Mouse (Mus musculus) MEL (cell line): ENCODE measurements around the gene Anxa8. TPM values are rescaled to one million over a fixed set of nuclear protein-coding genes. Genes with fewer than 3 reads are reported as not detected.

Source experiments
- DNase-seq: peaks from one replicate; pipeline ENCODE4 v3.0.0; 2011; ENCODE audit warnings: low read depth, low spot score
- H3K27ac ChIP-seq: 2 replicates; pipeline ENCODE4 v1.5.1; 2012; ENCODE audit warnings: low read depth, mild to moderate bottlenecking, control low read depth, low read length, moderate library complexity; ENCODE audit not compliant: control insufficient read depth
- H3K27me3 ChIP-seq, 2 experiments: fragments of 150-350 bp in 1 of 2; sonication (generic) in 1 of 2; 2 replicates each; pipeline ENCODE4 v1.6.1; 2012; ENCODE audit warnings: low read length in 2 of 2, mild to moderate bottlenecking in 2 of 2, improper control_type of control experiment in 1 of 2, moderate library complexity in 1 of 2; ENCODE audit not compliant: insufficient read depth in 2 of 2, control insufficient read depth in 1 of 2
- H3K36me3 ChIP-seq, 2 experiments: 2 replicates each; pipeline ENCODE4 v1.6.1; 2012 to 2014; ENCODE audit warnings: low read length in 2 of 2, improper control_type of control experiment in 1 of 2, inconsistent platforms in 1 of 2, mild to moderate bottlenecking in 1 of 2; ENCODE audit not compliant: insufficient read depth in 2 of 2, control insufficient read depth in 1 of 2
- H3K4me1 ChIP-seq, 2 experiments: fragments of 150-350 bp in 1 of 2; sonication (generic) in 1 of 2; 2 replicates each; pipeline ENCODE4 v1.6.1; 2012; ENCODE audit warnings: low read length in 2 of 2, improper control_type of control experiment in 1 of 2, mild to moderate bottlenecking in 1 of 2; ENCODE audit not compliant: insufficient read depth in 2 of 2, control insufficient read depth in 1 of 2
- H3K4me3 ChIP-seq, 2 experiments: fragments of 150-350 bp in 1 of 2; sonication (generic) in 1 of 2; 2 replicates each; pipeline ENCODE4 v1.5.1; 2012; ENCODE audit warnings: low read depth in 2 of 2, low read length in 2 of 2, mild to moderate bottlenecking in 2 of 2, moderate library complexity in 2 of 2, control low read depth in 1 of 2, improper control_type of control experiment in 1 of 2; ENCODE audit not compliant: control insufficient read depth in 1 of 2, insufficient read depth in 1 of 2
- H3K79me2 ChIP-seq: 2 replicates; pipeline ENCODE4 v1.6.1; 2012; ENCODE audit warnings: mild to moderate bottlenecking, low read length, moderate library complexity; ENCODE audit not compliant: control insufficient read depth, poor library complexity, insufficient read depth
- H3K9ac ChIP-seq: 2 replicates; pipeline ENCODE4 v1.6.1; 2012; ENCODE audit warnings: low read depth, mild to moderate bottlenecking, control low read depth, low read length, moderate library complexity; ENCODE audit not compliant: control insufficient read depth, poor library complexity, severe bottlenecking
- H3K9me3 ChIP-seq: fragments of 150-350 bp; sonication (generic); replicated peaks from 2 replicates; pipeline ENCODE4 v1.6.1; 2012; ENCODE audit warnings: mild to moderate bottlenecking, low read length, improper control_type of control experiment, moderate library complexity; ENCODE audit not compliant: insufficient read depth
- CHD1 ChIP-seq: IDR thresholded peaks from 2 replicates; pipeline ENCODE4 v1.6.1; 2012; ENCODE audit warnings: low read depth, mild to moderate bottlenecking, inconsistent platforms, low read length, improper control_type of control experiment
- CTCF ChIP-seq, 3 experiments: IDR thresholded peaks in 2 of 3; conservative IDR thresholded peaks in 1 of 3; 2 replicates each; pipeline ENCODE4 v1.5.1; 2011 to 2012; ENCODE audit warnings: low read length in 3 of 3, low read depth in 2 of 3, mild to moderate bottlenecking in 2 of 3, improper control_type of control experiment in 1 of 3, inconsistent platforms in 1 of 3, mixed read lengths in 1 of 3, moderate library complexity in 1 of 3; ENCODE audit not compliant: control insufficient read depth in 1 of 3, insufficient read depth in 1 of 3, poor library complexity in 1 of 3, severe bottlenecking in 1 of 3
- E2F4 ChIP-seq: IDR thresholded peaks from 2 replicates; pipeline ENCODE4 v1.6.1; 2011; ENCODE audit warnings: low read depth, low read length, improper control_type of control experiment, borderline replicate concordance
- ETS1 ChIP-seq: IDR thresholded peaks from 2 replicates; pipeline ENCODE4 v1.6.1; 2012; ENCODE audit warnings: low read depth, mild to moderate bottlenecking, inconsistent platforms, low read length, improper control_type of control experiment, moderate library complexity
- GATA1 ChIP-seq: IDR thresholded peaks from 2 replicates; pipeline ENCODE4 v1.6.1; 2011; ENCODE audit warnings: low read depth, low read length, improper control_type of control experiment
- HCFC1 ChIP-seq: IDR thresholded peaks from 2 replicates; pipeline ENCODE4 v1.6.1; 2012; ENCODE audit warnings: low read depth, mild to moderate bottlenecking, inconsistent platforms, low read length, improper control_type of control experiment, moderate library complexity
- JUND ChIP-seq: IDR thresholded peaks from 2 replicates; pipeline ENCODE4 v1.6.1; 2011; ENCODE audit warnings: low read depth, mild to moderate bottlenecking, improper control_type of control experiment, low read length
- KAT2A ChIP-seq: conservative IDR thresholded peaks from 2 replicates; pipeline ENCODE4 v1.6.1; 2012; ENCODE audit warnings: low read depth, low read length, improper control_type of control experiment, inconsistent platforms
- MAFK ChIP-seq: IDR thresholded peaks from 2 replicates; pipeline ENCODE4 v1.6.1; 2011; ENCODE audit warnings: low read depth, mild to moderate bottlenecking, low read length, improper control_type of control experiment, borderline replicate concordance
- MAX ChIP-seq: IDR thresholded peaks from 2 replicates; pipeline ENCODE4 v1.6.1; 2011; ENCODE audit warnings: low read length, improper control_type of control experiment
- MEF2A ChIP-seq: IDR thresholded peaks from 2 replicates; pipeline ENCODE4 v1.6.1; 2014; ENCODE audit warnings: low read depth, mild to moderate bottlenecking, inconsistent platforms, low read length, improper control_type of control experiment; ENCODE audit not compliant: poor library complexity, insufficient replicate concordance, severe bottlenecking; ENCODE audit errors: extremely low read depth
- MXI1 ChIP-seq: IDR thresholded peaks from 2 replicates; pipeline ENCODE4 v1.6.1; 2011; ENCODE audit warnings: mild to moderate bottlenecking, low read depth, low read length, improper control_type of control experiment
- MYB ChIP-seq: IDR thresholded peaks from 2 replicates; pipeline ENCODE4 v1.6.1; 2011; ENCODE audit warnings: mild to moderate bottlenecking, low read depth, low read length, improper control_type of control experiment
- MYC ChIP-seq: IDR thresholded peaks from 2 replicates; pipeline ENCODE4 v1.6.1; 2011; ENCODE audit warnings: low read depth, mild to moderate bottlenecking, low read length, improper control_type of control experiment, moderate library complexity
- NELFE ChIP-seq: IDR thresholded peaks from 2 replicates; pipeline ENCODE4 v1.6.1; 2011; ENCODE audit warnings: low read depth, low read length, improper control_type of control experiment
- NRF1 ChIP-seq: IDR thresholded peaks from 2 replicates; pipeline ENCODE4 v1.6.1; 2014; ENCODE audit warnings: low read depth, mild to moderate bottlenecking, inconsistent platforms, low read length, improper control_type of control experiment, moderate library complexity; ENCODE audit not compliant: poor library complexity, insufficient read depth, severe bottlenecking
- RAD21 ChIP-seq: IDR thresholded peaks from 2 replicates; pipeline ENCODE4 v1.6.1; 2011; ENCODE audit warnings: mild to moderate bottlenecking, low read depth, low read length, improper control_type of control experiment
- SIN3A ChIP-seq: IDR thresholded peaks from 2 replicates; pipeline ENCODE4 v1.6.1; 2012; ENCODE audit warnings: low read length, improper control_type of control experiment, inconsistent platforms
- SMC3 ChIP-seq: IDR thresholded peaks from 2 replicates; pipeline ENCODE4 v1.6.1; 2011; ENCODE audit warnings: low read depth, low read length, improper control_type of control experiment
- TBP ChIP-seq: IDR thresholded peaks from 2 replicates; pipeline ENCODE4 v1.8.0; 2011; ENCODE audit warnings: low read depth, low read length, improper control_type of control experiment
- TCF12 ChIP-seq: IDR thresholded peaks from 2 replicates; pipeline ENCODE4 v1.6.1; 2014; ENCODE audit warnings: low read depth, mild to moderate bottlenecking, inconsistent platforms, low read length, improper control_type of control experiment, moderate library complexity
- UBTF ChIP-seq: IDR thresholded peaks from 2 replicates; pipeline ENCODE4 v1.6.1; 2012; ENCODE audit warnings: low read depth, mild to moderate bottlenecking, inconsistent platforms, low read length, improper control_type of control experiment, moderate library complexity, borderline replicate concordance; ENCODE audit not compliant: insufficient read depth
- USF1 ChIP-seq: IDR thresholded peaks from 2 replicates; pipeline ENCODE4 v1.6.1; 2014; ENCODE audit warnings: low read depth, mild to moderate bottlenecking, inconsistent platforms, low read length, improper control_type of control experiment, moderate library complexity
- USF2 ChIP-seq, 2 experiments: IDR thresholded peaks; 2 replicates each; pipeline ENCODE4 v1.6.1; 2011 to 2012; ENCODE audit warnings: improper control_type of control experiment in 2 of 2, low read length in 2 of 2, borderline replicate concordance in 1 of 2, inconsistent platforms in 1 of 2, low read depth in 1 of 2, mild to moderate bottlenecking in 1 of 2; ENCODE audit not compliant: insufficient read depth in 1 of 2
- ZC3H11A ChIP-seq: IDR thresholded peaks from 2 replicates; pipeline ENCODE4 v1.6.1; 2012; ENCODE audit warnings: low read depth, mild to moderate bottlenecking, inconsistent platforms, low read length, improper control_type of control experiment
- ZKSCAN1 ChIP-seq: IDR thresholded peaks from 2 replicates; pipeline ENCODE4 v1.6.1; 2012; ENCODE audit warnings: low read depth, mild to moderate bottlenecking, inconsistent platforms, low read length, improper control_type of control experiment, moderate library complexity
- ZMIZ1 ChIP-seq: IDR thresholded peaks from 2 replicates; pipeline ENCODE4 v1.6.1; 2012; ENCODE audit warnings: low read depth, mild to moderate bottlenecking, inconsistent platforms, low read length, improper control_type of control experiment, moderate library complexity
- ZNF384 ChIP-seq: IDR thresholded peaks from 2 replicates; pipeline ENCODE4 v1.6.1; 2012; ENCODE audit warnings: low read depth, mild to moderate bottlenecking, inconsistent platforms, low read length, improper control_type of control experiment
- polyA plus RNA-seq, 2 experiments: library from polyadenylated mRNA; stranded (reverse) in 1 of 2; unstranded in 1 of 2; fragments of >175 nt in 1 of 2; fragments of >200 nt in 1 of 2; gene quantifications; 2 replicates each; pipeline versions ENCODE4 v1.2.1 to v1.2.4; 2012; ENCODE audit warnings: low replicate concordance in 2 of 2, low read depth in 1 of 2; ENCODE audit not compliant: insufficient read length in 2 of 2, insufficient read depth in 1 of 2, missing spikeins in 1 of 2
- total RNA-seq: library from RNA; depleted of rRNA; stranded (reverse); fragments of 300-350 nt; gene quantifications from 2 replicates; pipeline ENCODE4 v1.2.3, GENCODE M21; 2012

Anxa8 gene
- total and polyA plus RNA-seq, 3 experiments: not detected

DNA sequence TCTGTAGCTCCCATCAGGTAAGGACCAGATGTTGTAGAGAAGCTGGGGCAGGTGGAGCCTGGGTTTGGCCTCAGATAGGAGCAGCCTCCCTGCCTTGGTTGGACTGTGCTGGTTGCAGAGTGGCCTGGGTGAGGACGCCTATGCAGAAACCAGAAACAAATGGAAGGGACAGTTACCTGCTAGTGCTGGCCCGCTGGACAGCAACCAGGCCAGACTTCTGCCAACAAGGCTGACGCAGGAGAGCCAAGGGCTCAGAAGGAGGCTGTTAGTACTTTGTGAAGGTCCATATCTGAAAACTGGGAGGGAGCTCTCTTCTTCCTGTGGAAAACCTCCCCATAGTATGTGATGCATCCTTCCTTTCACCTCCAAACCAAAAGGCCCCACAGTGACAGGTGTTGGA, 42.4 kb upstream of the Anxa8 start:
- H3K4me1 ChIP-seq: no peaks in the 10 kb centered on the region
- H3K27ac ChIP-seq: no peak overlapping the region
- TF ChIP-seq TBP: no peak
- TF ChIP-seq CHD1: no peak
- TF ChIP-seq ZNF384: no peak
- no peak for TF ChIP-seq JUND
- no peak for TF ChIP-seq USF2 (IDR thresholded peaks at IDR 0.05; ENCODE audit: borderline replicate concordance in 1 of 2, insufficient read depth in 1 of 2, low read depth in 1 of 2, low read length in 2 of 2)
- TF ChIP-seq HCFC1: no peak
- TF ChIP-seq MYB: no peak
- no peak for TF ChIP-seq UBTF
- no peak for TF ChIP-seq ZC3H11A
- TF ChIP-seq TCF12: no peak
- no peak for TF ChIP-seq KAT2A
- TF ChIP-seq ZKSCAN1: no peak
- H3K9ac ChIP-seq: no peak overlapping the region
- H3K79me2 ChIP-seq: no peaks in the 10 kb centered on the region
- H3K36me3 ChIP-seq: no peaks in the 10 kb centered on the region
- no peaks in the 10 kb centered on the region for H3K9me3 ChIP-seq
- H3K27me3 ChIP-seq: no peaks in the 10 kb centered on the region
- no peak for DNase-seq
- no peak overlapping the region for H3K4me3 ChIP-seq

DNA sequence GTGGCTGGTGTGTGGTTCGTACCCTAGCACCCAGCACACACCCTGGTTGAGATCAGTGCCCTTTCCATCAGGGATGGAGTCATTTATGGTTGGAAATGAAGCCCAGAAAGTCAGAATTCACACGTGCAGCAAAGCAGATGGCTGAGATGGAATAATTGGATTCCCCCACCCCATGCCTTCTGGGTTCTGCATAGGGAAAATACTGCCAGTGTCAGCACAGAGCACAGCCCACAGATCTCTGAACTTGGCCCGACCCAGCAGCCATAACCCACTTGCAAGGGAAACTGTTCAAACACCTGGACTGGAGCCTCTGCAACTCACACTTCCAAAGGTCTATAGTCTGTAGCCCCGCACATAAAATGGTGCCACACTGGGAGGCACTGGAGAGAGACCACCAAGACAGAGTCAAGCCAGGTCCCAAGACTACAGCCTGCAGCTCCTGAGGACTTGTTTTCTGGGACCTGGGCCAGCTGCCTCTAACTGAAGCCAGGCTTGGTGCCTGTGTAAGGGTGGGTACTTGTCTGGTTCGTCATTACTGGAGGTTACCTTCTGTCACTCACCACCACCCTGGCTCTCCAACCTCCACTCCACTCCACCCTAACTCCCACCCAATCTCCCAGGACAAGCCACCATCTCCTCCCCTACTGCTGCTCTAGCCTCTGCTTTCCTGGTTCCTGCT, 35.5 kb upstream of the Anxa8 start:
- Histone ChIP-seq H3K36me3 (no peaks in the 10 kb centered on the region), H3K9ac (no peak overlapping the region), H3K9me3 (no peaks in the 10 kb centered on the region), H3K27ac (no peak overlapping the region), H3K4me1 (no peaks in the 10 kb centered on the region), H3K79me2 (no peaks in the 10 kb centered on the region), H3K4me3 (no peak overlapping the region), H3K27me3 (no peaks in the 10 kb centered on the region)
- TF ChIP-seq RAD21: no peak
- no peak for TF ChIP-seq MAFK
- TF ChIP-seq MYC: no peak
- TF ChIP-seq UBTF: no peak
- TF ChIP-seq SIN3A: no peak
- TF ChIP-seq ZKSCAN1: no peak
- TF ChIP-seq SMC3: no peak
- no peak for TF ChIP-seq E2F4
- TF ChIP-seq NELFE: no peak
- no peak for TF ChIP-seq USF1
- no peak for TF ChIP-seq ZMIZ1
- no peak for TF ChIP-seq USF2 (IDR thresholded peaks at IDR 0.05; ENCODE audit: borderline replicate concordance in 1 of 2, insufficient read depth in 1 of 2, low read depth in 1 of 2, low read length in 2 of 2)
- TF ChIP-seq MEF2A: no peak
- TF ChIP-seq GATA1: no peak
- TF ChIP-seq ZNF384: no peak
- no peak for TF ChIP-seq MAX
- no peak for TF ChIP-seq CTCF (IDR thresholded peaks at IDR 0.05 in 2 of 3, conservative IDR thresholded peaks at IDR 0.05 in 1 of 3; ENCODE audit: control insufficient read depth in 1 of 3, insufficient read depth in 1 of 3, low read depth in 2 of 3, low read length in 3 of 3, poor library complexity in 1 of 3, severe bottlenecking in 1 of 3)
- TF ChIP-seq MXI1: no peak
- TF ChIP-seq ETS1: no peak
- TF ChIP-seq NRF1: no peak
- DNase-seq: no peak
